Mouse (Mus musculus) liver, adult 2 months (tissue): ENCODE results near the gene Eef1a1. TPM values are rescaled to one million over a fixed set of nuclear protein-coding genes. Genes with fewer than 3 reads are reported as not detected.

ENCODE experiments used
- DNase-seq: peaks from one replicate; pipeline ENCODE4 v3.0.0-alpha.2; 2011; ENCODE audit warnings: low read depth, low spot score; ENCODE audit errors: extremely low read depth
- H3K27ac ChIP-seq: fragments of 200-500 bp; replicated peaks from 2 replicates; pipeline ENCODE4 v1.5.1; 2012; ENCODE audit warnings: low read depth, mild to moderate bottlenecking, control low read depth, inconsistent platforms, low read length; ENCODE audit not compliant: insufficient read depth
- H3K27me3 ChIP-seq: fragments of 200-500 bp; 2 replicates; pipeline ENCODE4 v1.6.1; 2012; ENCODE audit warnings: mild to moderate bottlenecking, moderate library complexity, low read length, inconsistent platforms; ENCODE audit not compliant: control insufficient read depth, insufficient read depth
- H3K36me3 ChIP-seq: fragments of 200-500 bp; 2 replicates; pipeline ENCODE4 v1.6.1; 2012; ENCODE audit warnings: low read length, inconsistent platforms; ENCODE audit not compliant: control insufficient read depth, insufficient read depth
- H3K4me1 ChIP-seq: fragments of 200-500 bp; 2 replicates; pipeline ENCODE4 v1.6.1; 2011; ENCODE audit warnings: low read length; ENCODE audit not compliant: control insufficient read depth, insufficient read depth
- H3K4me3 ChIP-seq: fragments of 200-500 bp; 2 replicates; pipeline ENCODE4 v1.5.1; 2011; ENCODE audit warnings: low read depth, mild to moderate bottlenecking, control low read depth, low read length, moderate library complexity; ENCODE audit not compliant: insufficient read depth
- H3K79me2 ChIP-seq: fragments of 200-500 bp; 2 replicates; pipeline ENCODE4 v1.6.1; 2012; ENCODE audit warnings: inconsistent platforms, mild to moderate bottlenecking, low read length, moderate library complexity; ENCODE audit not compliant: control insufficient read depth, insufficient read depth
- H3K9ac ChIP-seq: fragments of 200-500 bp; 2 replicates; pipeline ENCODE4 v1.6.1; 2012; ENCODE audit warnings: low read depth, mild to moderate bottlenecking, control low read depth, inconsistent platforms, low read length
- CTCF ChIP-seq: fragments of 200-500 bp; IDR thresholded peaks from 2 replicates; pipeline ENCODE4 v1.5.1; 2011; ENCODE audit warnings: low read depth, low read length, control low read depth
- POLR2A ChIP-seq: fragments of 200-500 bp; IDR thresholded peaks from 2 replicates; pipeline ENCODE4 v1.6.1; 2011; ENCODE audit warnings: low read length, control low read depth; ENCODE audit not compliant: insufficient read depth; ENCODE audit errors: extremely low read depth
- WGBS: fragments of 180-500 bp; shearing (Covaris S2); methylation state at CpG from one replicate; pipeline ENCODE4 v1.1.7; 2018; 5-methylcytosine and 5-hydroxymethylcytosine counted together
- polyA plus RNA-seq: library from polyadenylated mRNA; depleted of rRNA; stranded (reverse); fragments of >200 nt; gene quantifications from 2 replicates; pipeline ENCODE4 v1.2.3, GENCODE M21; 2012
- total RNA-seq: library from RNA; depleted of rRNA; stranded (reverse); fragments of >200 nt; gene quantifications from 2 replicates; pipeline ENCODE4 v1.2.3, GENCODE M21; 2014

Eef1a1 gene
- total and polyA plus RNA-seq, 2 experiments: 2,707 to 7,986 TPM

- Histone ChIP-seq H3K36me3 (no peaks in the 10 kb centered on the region; the same call in 1 of the 2 replicates), H3K27ac (peak overlapping the region; percentile 98), H3K9ac (peak overlapping the region; percentile 85), H3K27me3 (no peaks in the 10 kb centered on the region), H3K79me2 (no peaks in the 10 kb centered on the region), H3K4me1 (peaks cover 19% of the 10 kb centered on the region; the same call in 1 of the 2 replicates), H3K4me3 (peak overlapping the region; percentile 13; the same call in 1 of the 2 replicates)
- peak; percentile 99 for DNase-seq
- 4% methylated on average over 9 of the region's 9 CpGs for WGBS
- TF ChIP-seq POLR2A (no peak), CTCF (no peak)
Measured at GRCm38 (mm10) chr9:78532341-78532819, 43.4 kb upstream of the Eef1a1 start.

- Histone ChIP-seq H3K36me3 (no peaks in the 10 kb centered on the region; the same call in 1 of the 2 replicates), H3K27me3 (no peaks in the 10 kb centered on the region), H3K4me3 (no peak overlapping the region), H3K9ac (peak overlapping the region; percentile 85; the same call in 1 of the 2 replicates), H3K4me1 (peaks cover 22% of the 10 kb centered on the region; the same call in 1 of the 2 replicates), H3K27ac (peak overlapping the region; percentile 98), H3K79me2 (no peaks in the 10 kb centered on the region)
- WGBS: 3% methylated on average over 5 of the region's 5 CpGs
- peak; percentile 93 for DNase-seq
- no peak for TF ChIP-seq CTCF
- TF ChIP-seq POLR2A: no peak
Measured at GRCm38 (mm10) chr9:78531816-78532215, 42.9 kb upstream of the Eef1a1 start.

GRCm38 (mm10) chr9:78527767-78528381 is 38.9 kb upstream of the Eef1a1 start:
- peak overlapping the region; percentile 72 for H3K27ac ChIP-seq
- H3K36me3 ChIP-seq: no peaks in the 10 kb centered on the region
- no peaks in the 10 kb centered on the region for H3K27me3 ChIP-seq
- peaks cover 23% of the 10 kb centered on the region; the same call in 1 of the 2 replicates for H3K4me1 ChIP-seq
- peak overlapping the region; percentile 39 for H3K4me3 ChIP-seq
- WGBS: 0% methylated on average over 16 of the region's 16 CpGs
- H3K79me2 ChIP-seq: no peaks in the 10 kb centered on the region
- peak; percentile 84 for DNase-seq
- peak; percentile 96 for TF ChIP-seq CTCF
- no peak for TF ChIP-seq POLR2A
- H3K9ac ChIP-seq: peak overlapping the region; percentile 57

GRCm38 (mm10) chr9:78527301-78527761 is 38.4 kb upstream of the Eef1a1 start:
- peak overlapping the region; percentile 57 for H3K9ac ChIP-seq
- WGBS: under 1% methylated on average over 24 of the region's 24 CpGs
- TF ChIP-seq POLR2A (no peak), CTCF (peak; percentile 82)
- no peaks in the 10 kb centered on the region for H3K27me3 ChIP-seq
- H3K27ac ChIP-seq: peak overlapping the region; percentile 72
- peak; percentile 79 for DNase-seq
- H3K36me3 ChIP-seq: no peaks in the 10 kb centered on the region
- no peaks in the 10 kb centered on the region for H3K79me2 ChIP-seq
- H3K4me1 ChIP-seq: peaks cover 21% of the 10 kb centered on the region; the same call in 1 of the 2 replicates
- H3K4me3 ChIP-seq: peak overlapping the region; percentile 39

- Histone ChIP-seq H3K79me2 (no peaks in the 10 kb centered on the region), H3K9ac (no peak overlapping the region), H3K4me3 (no peak overlapping the region), H3K36me3 (no peaks in the 10 kb centered on the region), H3K27ac (peak overlapping the region; percentile 72), H3K4me1 (peaks cover 14% of the 10 kb centered on the region; the same call in 1 of the 2 replicates), H3K27me3 (no peaks in the 10 kb centered on the region)
- 48% methylated on average over 2 of the region's 2 CpGs for WGBS
- no peak for TF ChIP-seq POLR2A
- no peak for TF ChIP-seq CTCF
- peak; percentile 62 for DNase-seq
Measured at GRCm38 (mm10) chr9:78526206-78526605, 37.3 kb upstream of the Eef1a1 start.

GRCm38 (mm10) chr9:78525451-78526135 is 36.6 kb upstream of the Eef1a1 start:
- Histone ChIP-seq H3K27me3 (no peaks in the 10 kb centered on the region), H3K79me2 (no peaks in the 10 kb centered on the region), H3K9ac (no peak overlapping the region), H3K4me3 (no peak overlapping the region), H3K27ac (no peak overlapping the region), H3K4me1 (peaks cover 12% of the 10 kb centered on the region; the same call in 1 of the 2 replicates), H3K36me3 (no peaks in the 10 kb centered on the region)
- no peak for TF ChIP-seq CTCF
- no peak for TF ChIP-seq POLR2A
- WGBS: 97% methylated on average over 17 of the region's 17 CpGs
- DNase-seq: no peak
